ENCODE assay signal across 22 mouse cellular contexts in genomic region chr2:166450380-166450779, GRCm38 (mm10).
DNase-seq lines count a peak whose midpoint lies in the region; ATAC-seq and TF ChIP-seq lines count a peak whose summit lies in the region.
"Had no signal": no experiment of that assay in that cellular context is flagged by ENCODE, and none has a peak within 500 bp of the region (broad histone marks: within the 10 kb centered on the region; RNA-seq: fewer than 3 reads in every experiment).

No protein-coding gene starts in this region.

- no peak for TF ChIP-seq CTCF in brain, embryonic 14.5 days (IDR thresholded peaks at IDR 0.05; ENCODE audit: borderline replicate concordance, extremely low read depth, insufficient read depth, insufficient read length)

- WGBS in hindbrain, embryonic 10.5 days, result 86% methylated on average over 10 of the region's 10 CpGs
- WGBS in hindbrain, embryonic 13.5 days, result 48% methylated on average over 10 of the region's 10 CpGs
- 12% methylated on average over 10 of the region's 10 CpGs for WGBS in forebrain, embryonic 16.5 days

- H3K27ac ChIP-seq in hindbrain, embryonic 10.5 days, result peak overlapping the region; percentile 62
- no peak overlapping the region for H3K27ac ChIP-seq in hindbrain, embryonic 13.5 days
- peak overlapping the region; percentile 29; the same call in 1 of the 2 replicates for H3K27ac ChIP-seq in forebrain, embryonic 16.5 days (ENCODE audit: low read length)
- H3K27ac ChIP-seq: gastrocnemius, adult 2 months; kidney, postnatal 0 days; left cerebral cortex, adult 2 months; stomach, embryonic 15.5 days had no signal

- no peak overlapping the region for H3K4me3 ChIP-seq in hindbrain, embryonic 10.5 days
- H3K4me3 ChIP-seq in hindbrain, embryonic 13.5 days, result no peak overlapping the region
- no peak overlapping the region for H3K4me3 ChIP-seq in forebrain, embryonic 16.5 days (replicated peaks; ENCODE audit: low read length)
- H3K4me3 ChIP-seq: erythroblast, embryonic 14.5 days; gastrocnemius, adult 2 months; left cerebral cortex, adult 2 months; stomach, embryonic 15.5 days had no signal

- H3K9me3 ChIP-seq in hindbrain, embryonic 10.5 days, result no peaks in the 10 kb centered on the region
- no peaks in the 10 kb centered on the region for H3K9me3 ChIP-seq in hindbrain, embryonic 13.5 days
- H3K9me3 ChIP-seq in forebrain, embryonic 16.5 days (ENCODE audit: control insufficient read depth, low read length), result no peaks in the 10 kb centered on the region
- H3K9me3 ChIP-seq: stomach, embryonic 15.5 days had no signal

- no peak for TF ChIP-seq POLR2A in brain, embryonic 14.5 days (IDR thresholded peaks at IDR 0.05; ENCODE audit: borderline replicate concordance, extremely low read depth, insufficient read depth, insufficient read length, poor library complexity, severe bottlenecking)

- peaks cover 81% of the 10 kb centered on the region for H3K4me1 ChIP-seq in hindbrain, embryonic 10.5 days (replicated peaks)
- H3K4me1 ChIP-seq in hindbrain, embryonic 13.5 days (replicated peaks), result peaks cover 56% of the 10 kb centered on the region
- peaks cover 35% of the 10 kb centered on the region for H3K4me1 ChIP-seq in forebrain, embryonic 16.5 days (replicated peaks; ENCODE audit: control insufficient read depth, insufficient read depth, low read length)

- no peaks in the 10 kb centered on the region for H3K36me3 ChIP-seq in hindbrain, embryonic 10.5 days
- H3K36me3 ChIP-seq in hindbrain, embryonic 13.5 days, result no peaks in the 10 kb centered on the region
- no peaks in the 10 kb centered on the region for H3K36me3 ChIP-seq in forebrain, embryonic 16.5 days (ENCODE audit: control insufficient read depth, insufficient read depth)
- H3K36me3 ChIP-seq: stomach, embryonic 15.5 days had no signal

- no peak overlapping the region for H3K4me2 ChIP-seq in hindbrain, embryonic 13.5 days
- H3K4me2 ChIP-seq in forebrain, embryonic 16.5 days (ENCODE audit: low read length), result peak overlapping the region; percentile 9; the same call in 1 of the 2 replicates
- H3K4me2 ChIP-seq: liver, embryonic 11.5 days; stomach, embryonic 15.5 days had no signal

- no peak for ATAC-seq in hindbrain, embryonic 13.5 days (ENCODE audit: low FRiP score)
- ATAC-seq in forebrain, embryonic 16.5 days, result peak; percentile 71; the same call in 1 of the 2 replicates
- ATAC-seq: activated CD4-positive, CD25-positive, alpha-beta regulatory T cell, adult 4 months; inflammation-experienced regulatory T-cells, adult 6 months had no signal

- no peak for DNase-seq in hindbrain, embryonic 10.5 days (ENCODE audit: low spot score)
- peak; percentile 86 for DNase-seq in MN1 (ENCODE audit: low spot score)
- peak; percentile 92 for DNase-seq in brain, embryonic 14.5 days (ENCODE audit: low read depth)
- DNase-seq in layer of hippocampus, adult 9-10 months (ENCODE audit: low spot score), result no peak
- no peak for DNase-seq in adrenal gland, postnatal 25 days
- DNase-seq: adrenal gland, adult 8-10 months; cerebellum, adult 8-10 months; gastrocnemius, adult 2 months; heart, postnatal 4 days; kidney, adult 2 months; lung, adult 18-20 months; thymus, adult 18-20 months; thymus, postnatal 4 days had no signal

- no peak overlapping the region for H3K9ac ChIP-seq in hindbrain, embryonic 13.5 days
- H3K9ac ChIP-seq in forebrain, embryonic 16.5 days (replicated peaks; ENCODE audit: low read depth, low read length), result no peak overlapping the region
- H3K9ac ChIP-seq: stomach, embryonic 15.5 days had no signal

- H3K27me3 ChIP-seq in hindbrain, embryonic 10.5 days (ENCODE audit: insufficient read depth, poor library complexity, severe bottlenecking), result 0 out of 2 replicates have a peak, but pooled peaks cover 7% of the 10 kb centered on the region
- H3K27me3 ChIP-seq in hindbrain, embryonic 13.5 days, result peaks cover 14% of the 10 kb centered on the region; the same call in 1 of the 2 replicates
- H3K27me3 ChIP-seq in forebrain, embryonic 16.5 days (replicated peaks; ENCODE audit: control insufficient read depth, insufficient read depth, low read length), result 0 out of 2 replicates have a peak, but pooled peaks cover 3% of the 10 kb centered on the region
- H3K27me3 ChIP-seq: stomach, embryonic 15.5 days had no signal

Comparison
In these comparisons a context has a peak if more than half of its experiments do, and no peak if none do; other contexts are left out.
1. DNase-seq: peak in MN1 (single experiment) and brain, embryonic 14.5 days (single experiment); none in hindbrain, embryonic 10.5 days (single experiment), layer of hippocampus, adult 9-10 months (single experiment) and adrenal gland, postnatal 25 days (single experiment).